Mouse (Mus musculus) natural killer cell, adult 2 months (primary cell): ENCODE data around the gene Asb6.

Source experiments
- DNase-seq, 2 experiments: peaks; one replicate each; pipeline ENCODE4 v3.0.0; 2022; ENCODE audit warnings: low spot score in 2 of 2

Gene Asb6

DNA sequence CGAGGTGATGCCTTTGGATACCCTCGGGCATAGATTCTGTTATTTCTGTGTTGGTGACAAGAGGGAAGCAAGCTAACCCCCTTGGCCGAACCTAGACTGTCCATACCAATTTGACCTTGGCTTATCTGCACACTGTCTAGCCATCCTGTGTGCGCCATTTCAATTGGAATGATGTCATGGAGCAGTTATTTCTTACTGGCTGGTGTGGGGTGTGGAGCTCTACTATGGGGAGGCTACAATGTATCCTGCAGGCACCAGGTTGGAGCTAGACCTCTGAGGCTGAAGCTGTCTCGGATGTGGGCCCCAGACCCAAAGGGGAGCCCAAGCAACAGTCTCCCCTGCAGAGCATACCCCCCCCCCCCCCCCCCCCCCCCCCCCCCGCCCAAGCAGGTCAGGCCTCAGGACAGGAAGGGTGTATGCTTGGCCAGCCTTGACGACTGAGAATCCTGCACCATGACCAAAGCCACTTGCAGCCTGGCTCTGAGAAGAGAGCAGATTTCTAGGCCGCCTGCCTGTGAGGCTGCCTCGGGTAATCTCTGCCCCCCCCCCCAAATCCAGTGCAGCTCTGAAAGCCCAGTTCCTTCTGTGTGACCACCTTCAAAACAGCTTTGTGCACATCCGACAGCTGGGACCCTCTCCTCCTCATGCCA, 4.4 kb upstream of the Asb6 start, which contains the start of gene Prrx2:
Prrx2 (plus strand) TSS at position 600 of the 650 bp plus-strand sequence.
- no peak for DNase-seq

DNA sequence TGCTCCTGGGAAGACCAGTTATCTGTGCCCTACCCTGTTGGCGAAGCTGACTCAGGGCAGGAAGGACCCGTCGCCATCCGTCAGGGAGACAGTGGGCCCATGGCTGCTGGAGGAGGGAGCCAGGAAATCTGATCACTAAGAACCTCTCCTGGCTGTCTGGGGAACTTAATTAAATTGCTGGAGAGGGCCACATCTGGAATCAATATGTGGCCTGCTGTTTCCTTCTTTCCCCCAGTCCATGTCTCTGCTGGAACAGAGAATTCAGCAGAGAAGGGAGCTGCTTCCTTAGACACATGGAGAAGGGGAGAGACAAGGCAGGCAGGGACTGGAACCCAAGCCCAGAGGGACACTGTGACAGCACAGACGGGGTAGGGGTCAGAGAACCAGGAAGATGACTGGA, 3.5 kb upstream of the Asb6 start:
- DNase-seq, result no peak

DNA sequence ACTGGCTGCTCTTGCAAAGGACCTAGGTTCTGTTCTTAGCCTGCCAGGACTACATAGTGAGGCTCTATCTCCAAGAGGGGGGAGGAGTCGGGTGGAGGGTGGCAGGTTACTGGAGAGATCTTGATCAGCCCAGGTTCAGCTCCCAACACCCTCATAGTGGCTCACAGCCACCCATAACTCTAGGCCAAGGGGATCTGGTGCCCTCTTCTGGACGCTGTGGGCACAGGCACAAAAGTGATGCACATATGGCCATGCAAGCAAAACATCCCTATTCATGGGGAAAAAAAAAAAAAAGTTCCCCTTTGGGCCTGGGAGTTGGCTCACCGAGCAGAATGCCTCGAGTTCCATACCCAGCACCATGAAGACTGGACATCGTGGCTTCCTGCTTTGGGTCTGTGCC, 818 bp downstream of the Asb6 start:
- peak; percentile 45 to 57 for DNase-seq

DNA sequence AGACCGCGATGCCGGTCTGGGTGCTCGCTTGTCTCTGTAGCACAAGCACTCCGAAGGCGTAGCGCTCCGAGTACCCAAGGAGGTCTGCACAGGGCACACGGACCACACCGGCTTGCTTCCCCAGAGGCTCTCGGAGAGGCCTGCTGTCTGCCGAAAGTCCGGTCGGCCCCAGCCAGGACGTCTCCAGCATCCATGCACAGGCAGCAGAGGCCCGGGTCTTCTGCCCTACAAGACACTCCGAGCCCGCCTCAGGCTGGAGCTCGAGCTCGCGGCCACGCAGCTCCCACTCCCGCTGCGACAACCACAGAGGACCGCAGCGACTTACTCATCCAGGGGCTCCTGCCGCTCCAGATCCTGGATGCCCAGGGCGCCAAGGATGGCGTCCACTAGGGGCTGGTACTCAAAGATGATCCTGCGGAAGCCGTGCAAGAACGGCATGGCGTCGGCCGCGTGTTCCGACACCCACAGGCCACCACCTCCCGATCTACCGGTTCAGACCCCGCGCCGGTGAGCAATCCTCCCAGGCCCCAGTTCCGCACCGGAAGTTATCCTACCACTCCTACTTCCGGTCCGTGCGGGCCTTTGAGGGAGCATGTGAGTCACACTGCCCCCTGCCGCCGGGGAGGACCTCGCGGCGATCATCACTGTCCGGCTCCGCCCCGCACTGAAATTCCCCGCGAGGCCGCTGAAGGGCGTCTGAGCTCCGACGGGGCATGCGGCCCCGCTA, 2.2 kb downstream of the Asb6 start:
- peak; percentile 95 to 96 for DNase-seq

DNA sequence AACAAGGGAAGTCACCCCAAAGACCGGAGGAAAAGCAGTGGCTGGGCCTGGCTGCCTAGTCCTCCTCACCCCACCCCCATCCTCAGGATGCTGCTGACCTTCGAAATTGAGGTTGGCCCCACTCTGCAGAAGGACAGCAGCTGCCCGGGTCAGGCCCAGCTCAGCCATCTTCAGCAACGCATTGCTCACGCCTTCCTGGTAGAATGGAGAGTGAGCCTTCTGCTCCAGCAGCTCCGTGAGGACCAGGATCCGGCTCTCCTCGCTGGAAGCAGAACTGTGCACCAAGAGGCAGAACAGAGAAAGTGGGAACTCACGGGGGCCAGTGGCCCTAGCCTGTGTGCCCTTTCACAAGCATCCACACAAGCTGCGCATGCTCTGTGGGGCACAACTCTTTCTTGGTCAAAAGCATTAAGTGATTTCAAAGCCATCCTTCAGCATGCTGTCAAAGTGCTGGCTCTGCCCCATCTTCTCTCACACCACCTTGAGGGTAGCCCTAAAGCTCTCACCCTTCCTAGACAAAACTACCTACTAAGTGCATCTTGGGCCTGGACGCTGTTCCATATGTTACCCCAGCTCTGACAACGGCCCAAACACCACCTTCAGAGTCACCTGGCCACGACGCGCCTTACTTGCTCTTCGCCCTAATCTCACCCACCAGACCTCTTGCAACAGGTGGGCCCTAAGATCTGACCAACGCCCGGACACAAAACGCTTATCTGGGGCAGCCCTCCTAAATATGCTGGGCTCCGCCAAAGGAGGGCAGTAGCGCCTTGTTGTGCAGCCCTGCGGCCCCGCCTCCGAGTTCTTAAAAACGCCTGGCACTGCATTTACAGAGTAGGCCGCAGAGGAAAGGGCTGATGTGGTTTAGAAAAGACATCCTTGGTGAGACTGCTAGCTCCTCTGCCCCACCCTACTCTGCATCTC, 3.0 kb downstream of the Asb6 start:
- peak; percentile 61 to 65 for DNase-seq

DNA sequence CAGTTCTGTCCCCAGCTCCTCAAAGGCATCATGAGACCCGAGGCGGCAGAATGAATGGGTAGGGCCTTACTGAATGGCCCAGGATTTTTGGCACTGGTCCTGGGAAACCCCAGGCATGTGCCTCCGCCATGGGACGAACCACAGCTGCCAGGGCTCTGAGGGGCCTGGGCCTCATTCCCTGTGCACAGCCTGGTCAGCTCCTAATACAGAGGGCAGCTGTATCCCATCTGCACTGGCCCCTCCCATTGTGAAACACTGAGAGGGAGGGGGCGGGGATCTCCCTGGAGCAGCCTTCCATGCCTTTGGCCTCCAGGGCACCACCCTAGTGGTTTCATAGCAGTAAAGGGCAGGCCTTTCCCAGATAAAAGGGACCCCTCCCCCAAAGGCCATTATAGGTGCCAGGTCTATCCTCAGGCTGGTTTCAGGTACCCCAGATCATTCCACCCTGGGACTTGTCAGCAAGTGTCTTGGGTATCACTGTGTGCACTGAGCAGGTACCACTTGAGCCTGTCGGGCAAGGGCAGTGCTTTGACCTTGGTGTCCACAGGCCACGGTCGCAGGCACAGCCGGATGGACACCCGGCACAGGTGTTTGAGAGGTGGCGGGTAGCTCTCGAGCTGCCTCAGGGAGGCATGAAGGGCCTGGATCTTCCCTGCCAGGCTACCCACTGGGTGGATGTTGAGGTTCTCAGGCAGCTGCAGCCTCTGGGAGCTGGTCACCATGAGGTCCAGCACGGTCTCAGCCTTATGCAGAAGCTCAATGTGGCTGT, 6.6 kb downstream of the Asb6 start:
- DNase-seq, result no peak

DNA sequence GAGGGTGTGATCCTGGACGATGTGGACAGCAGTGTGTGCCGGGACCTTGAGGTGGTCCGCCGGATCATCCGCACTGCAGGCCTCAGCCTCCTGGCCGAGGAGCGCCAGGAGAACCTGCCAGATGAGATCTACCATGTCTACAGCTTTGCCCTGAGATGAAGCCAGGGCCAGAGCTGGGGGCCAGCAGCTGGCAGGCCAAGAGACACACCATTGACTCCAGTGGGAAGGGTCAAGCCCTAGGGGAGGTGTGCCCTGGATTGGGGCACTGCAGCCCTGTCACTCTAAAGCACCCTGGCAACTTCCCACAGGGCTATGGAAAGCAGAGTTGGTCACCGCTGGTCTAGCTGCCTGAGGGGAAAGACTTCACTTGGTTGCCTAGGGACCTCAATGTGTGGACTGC, 7.7 kb downstream of the Asb6 start:
- no peak for DNase-seq

DNA sequence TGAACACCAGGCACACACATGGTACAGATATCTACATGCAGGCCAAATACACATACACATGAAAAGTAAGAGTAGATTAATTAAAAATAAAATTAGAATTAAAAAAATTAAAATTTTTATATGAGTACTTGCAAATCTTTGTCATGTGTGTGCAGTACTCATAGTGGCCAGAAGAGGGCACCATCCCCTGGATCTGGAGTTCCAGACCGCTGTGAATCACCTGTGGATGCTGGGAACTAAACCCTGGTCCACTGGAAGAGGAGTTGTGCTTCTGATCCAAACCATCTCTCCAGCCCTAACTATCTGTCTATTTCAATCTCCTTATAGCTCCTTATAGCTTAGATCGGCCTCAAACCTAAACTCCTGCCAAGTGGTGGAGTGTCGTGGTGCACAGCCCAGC, 9.1 kb downstream of the Asb6 start:
- no peak for DNase-seq

DNA sequence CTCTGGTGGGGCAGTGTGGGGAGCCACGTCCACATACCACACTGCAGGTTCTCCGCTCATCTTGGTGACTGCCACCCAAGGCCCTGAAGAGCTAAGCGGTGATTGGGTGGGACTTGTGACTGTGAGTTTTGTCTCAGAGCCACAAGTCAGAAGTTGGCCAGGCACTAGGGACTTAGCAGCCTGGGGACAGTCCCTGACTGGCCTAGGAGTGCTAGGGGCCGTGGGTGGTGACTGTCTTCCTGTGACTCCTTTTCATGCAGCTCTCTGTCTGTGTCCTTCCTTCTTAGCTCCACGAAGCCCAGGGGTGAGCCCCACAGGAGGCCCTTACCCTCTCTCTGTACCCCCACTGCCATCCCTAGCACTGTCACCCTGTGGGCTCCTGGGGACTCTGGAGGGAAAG, 10.3 kb downstream of the Asb6 start:
- no peak for DNase-seq

DNA sequence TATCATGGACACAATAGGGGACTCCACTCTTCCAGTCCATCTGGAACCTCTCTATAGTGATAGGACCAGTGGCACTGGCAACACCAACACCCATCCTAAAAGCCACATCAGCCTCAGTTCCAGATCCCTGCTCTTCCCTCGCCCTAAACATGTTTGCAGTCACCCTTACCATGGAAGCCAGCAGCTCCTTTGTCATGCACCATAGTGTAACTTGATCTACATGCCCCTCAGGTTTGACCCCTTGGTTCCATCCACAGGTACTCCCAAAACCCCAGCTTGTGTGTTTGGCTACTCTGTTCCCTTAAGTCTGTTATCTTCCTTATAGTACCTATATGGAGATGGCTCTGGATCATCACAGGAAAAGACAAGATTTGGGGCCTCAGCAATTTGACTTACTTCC, 13.8 kb downstream of the Asb6 start:
- DNase-seq, result no peak

DNA sequence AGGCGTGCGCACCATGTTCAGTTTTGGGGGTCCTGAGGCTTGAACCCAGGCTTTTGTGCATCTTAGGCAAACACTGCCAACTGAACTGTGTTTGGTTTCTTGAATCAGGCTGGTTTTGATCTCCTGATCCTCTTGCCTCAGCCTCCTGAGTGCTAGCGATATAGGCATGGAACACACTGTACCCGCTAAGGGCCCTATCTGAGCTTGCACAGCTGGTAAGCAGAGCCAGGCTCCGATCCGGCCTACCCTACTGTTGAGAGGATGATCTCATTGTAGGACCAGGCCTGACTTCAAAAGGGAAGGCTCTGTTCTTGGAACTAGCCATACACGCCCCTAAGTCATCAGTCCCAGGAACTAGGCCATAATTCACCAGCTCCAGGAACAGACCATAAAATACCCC, 19.6 kb downstream of the Asb6 start:
- DNase-seq, result no peak

DNA sequence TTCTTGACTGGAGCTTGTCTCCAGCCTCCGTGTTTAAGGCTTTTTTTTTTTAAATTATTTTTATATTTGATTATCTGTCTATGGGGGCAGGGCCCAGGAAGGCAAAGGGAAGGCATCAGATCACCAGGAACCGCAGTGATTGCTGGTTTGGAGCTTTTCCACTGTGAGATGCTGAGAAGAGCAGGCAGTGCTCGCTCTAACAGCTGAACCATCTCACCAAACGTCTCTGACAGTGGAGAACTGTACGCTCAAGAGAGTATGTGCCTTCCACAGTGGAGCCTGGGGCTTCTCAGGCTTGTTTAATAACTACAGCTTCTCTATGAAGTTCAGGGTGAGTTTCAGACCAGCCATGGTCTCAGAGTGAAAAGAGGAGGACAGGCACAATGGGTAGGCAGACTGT, 20.6 kb downstream of the Asb6 start:
- no peak for DNase-seq

DNA sequence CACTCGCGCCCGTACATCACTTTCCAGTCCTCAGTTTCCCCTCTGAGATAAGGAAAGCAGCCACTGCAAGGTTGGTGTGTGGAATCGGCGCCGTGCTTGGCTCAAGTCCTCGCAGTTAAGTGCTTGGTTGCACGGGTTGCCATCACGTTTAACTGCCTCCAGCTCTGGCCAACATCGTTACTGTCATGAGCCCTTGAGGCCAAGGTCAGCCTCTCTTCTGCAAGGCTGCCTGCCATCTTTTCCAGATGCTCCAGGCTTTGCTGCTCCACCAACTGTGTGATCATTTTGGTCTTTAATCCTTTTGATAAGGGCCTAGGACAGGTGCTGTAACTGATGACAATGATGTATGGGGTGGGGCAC, 21.9 kb downstream of the Asb6 start:
- DNase-seq, result no peak

DNA sequence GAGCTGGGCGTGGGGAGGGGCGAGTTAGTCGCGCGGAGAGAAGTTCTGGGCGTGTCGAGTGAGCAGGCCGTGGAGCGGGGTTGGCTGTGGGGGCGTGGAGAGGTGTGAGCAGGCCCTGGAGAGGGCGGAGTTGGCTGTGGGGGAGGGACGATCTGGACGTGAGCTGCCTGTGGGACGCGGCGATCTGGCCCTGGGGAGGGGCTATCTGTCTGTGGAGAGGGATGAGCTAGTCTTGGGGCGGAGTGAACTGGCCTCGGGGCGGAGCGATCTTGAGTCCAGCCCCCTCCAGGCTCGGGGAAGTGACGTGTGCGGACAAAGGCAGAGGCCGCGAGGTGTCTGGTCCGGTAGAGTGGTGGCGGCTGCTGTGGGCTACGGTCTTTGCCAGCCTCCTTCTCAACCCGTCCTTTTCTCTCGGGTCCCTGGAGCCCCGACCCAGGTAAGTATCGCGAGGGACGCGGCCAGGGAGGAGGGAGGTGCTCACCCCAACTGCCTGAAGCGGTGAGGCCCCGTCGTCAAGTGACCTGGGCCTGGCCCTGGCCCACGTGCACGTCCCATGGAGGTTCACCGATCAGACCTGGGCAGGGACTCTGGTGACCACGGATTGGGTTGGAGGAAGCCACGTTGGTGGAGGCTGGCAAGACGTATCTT, 22.4 kb downstream of the Asb6 start, which contains the start of gene Ntmt1:
Ntmt1 (plus strand) TSS at position 179 of the 648 bp plus-strand sequence.
- DNase-seq, result peak; percentile 100

DNA sequence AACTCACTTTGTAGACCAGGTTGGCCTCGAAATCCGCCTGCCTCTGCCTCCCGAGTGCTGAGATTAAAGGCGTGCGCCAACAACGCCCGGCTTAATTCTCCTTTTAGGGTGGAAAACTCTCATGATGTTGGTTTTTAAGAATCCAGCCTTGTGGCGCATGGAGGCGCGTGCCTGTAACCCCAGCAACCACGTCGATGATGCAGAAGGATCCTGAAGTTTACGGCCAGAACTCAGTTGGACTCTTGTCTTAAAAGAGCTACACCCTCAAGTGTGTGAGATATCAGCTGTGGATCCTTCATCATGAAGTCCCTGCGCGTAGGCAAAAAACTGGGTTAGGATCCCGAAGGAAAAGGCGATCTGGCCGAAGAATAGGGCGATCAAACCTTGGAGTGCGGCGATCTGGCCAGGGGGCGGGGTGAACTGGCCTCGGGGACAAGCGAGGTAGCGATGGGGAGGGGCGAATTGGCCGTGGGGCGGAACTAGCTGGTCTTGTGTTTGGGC, 22.9 kb downstream of the Asb6 start:
- DNase-seq, result no peak

DNA sequence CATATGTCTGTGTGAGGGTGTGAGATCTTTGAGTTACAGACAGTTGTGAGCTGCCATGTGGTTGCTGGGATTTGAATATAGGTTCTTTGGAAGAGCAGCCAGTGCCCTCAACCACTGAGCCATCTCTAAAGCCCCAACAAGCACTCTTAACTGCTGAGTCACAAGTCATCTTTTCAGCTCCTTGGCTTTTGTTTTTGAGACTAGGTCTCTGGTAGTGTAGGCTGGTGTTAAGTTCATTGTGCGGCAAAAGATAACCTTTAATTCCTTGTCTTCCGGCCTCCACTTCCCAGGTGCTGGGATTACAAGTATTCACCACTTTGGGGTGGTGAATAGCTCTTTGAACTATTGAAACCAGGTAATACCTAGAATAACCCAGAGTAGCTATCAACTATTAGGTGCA, 24.1 kb downstream of the Asb6 start:
- DNase-seq, result no peak

DNA sequence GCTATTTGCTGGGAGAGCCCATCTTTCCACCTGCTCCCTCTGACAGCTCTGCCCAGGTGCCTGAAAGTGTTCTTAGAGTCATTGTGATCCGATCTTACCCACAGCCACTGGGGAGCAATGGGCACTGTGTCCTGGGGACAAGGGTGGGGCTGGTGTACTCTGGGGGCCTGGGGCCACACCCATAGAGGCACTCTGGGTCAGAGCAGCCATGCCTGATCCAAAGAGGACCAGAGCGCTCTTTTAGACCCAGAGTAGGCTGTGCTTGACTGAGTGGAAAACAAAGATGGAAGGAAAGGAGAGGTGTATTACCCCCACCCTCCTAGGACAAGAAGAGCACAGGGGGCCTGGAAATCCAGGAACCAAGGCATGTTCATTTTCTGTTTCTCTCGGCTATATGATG, 26.5 kb downstream of the Asb6 start, which contains the start of gene 1700001O22Rik:
1700001O22Rik (minus strand) TSS at position 58 of the 400 bp plus-strand sequence.
- no peak for DNase-seq

DNA sequence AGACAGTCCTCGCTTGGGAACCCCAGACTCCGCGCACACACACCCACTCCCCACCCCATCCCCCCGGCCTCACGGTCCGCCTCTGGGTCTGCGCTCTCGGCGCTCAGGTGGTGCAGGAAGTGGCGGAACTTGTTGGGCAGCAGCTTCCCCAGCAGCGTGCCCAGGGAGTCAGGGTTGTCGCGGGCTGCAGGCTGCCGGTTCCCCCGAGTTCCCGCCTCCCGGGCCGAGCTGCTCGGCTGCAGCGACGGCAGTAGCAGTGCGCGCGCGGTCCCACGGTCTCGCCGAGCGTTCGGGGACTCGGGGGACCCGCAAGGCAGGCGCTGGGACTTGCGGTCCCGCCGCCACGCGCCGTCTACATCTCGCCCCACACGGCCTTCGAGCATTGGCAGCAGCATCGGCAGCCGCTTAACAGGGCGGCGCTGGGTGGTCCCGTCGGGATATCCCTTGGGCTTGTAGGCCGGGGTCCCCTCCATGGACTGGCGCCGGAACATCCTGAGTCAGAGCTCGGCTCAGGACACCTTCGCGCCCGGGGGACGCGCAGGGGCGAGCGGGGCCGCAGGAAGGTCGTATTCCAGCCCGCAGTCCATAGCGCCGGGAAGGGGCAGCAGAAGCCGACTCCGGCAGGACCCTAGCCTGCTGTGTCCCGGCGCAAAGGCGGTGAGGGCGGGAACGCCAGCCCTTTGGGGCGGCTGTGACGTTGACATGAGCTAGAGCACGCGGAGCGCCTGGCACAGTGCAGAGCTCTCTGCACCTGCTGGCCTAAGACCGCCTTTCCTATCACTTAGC, 28.9 kb downstream of the Asb6 start:
- DNase-seq, result peak in 1 of 2 experiments; percentile 17

DNA sequence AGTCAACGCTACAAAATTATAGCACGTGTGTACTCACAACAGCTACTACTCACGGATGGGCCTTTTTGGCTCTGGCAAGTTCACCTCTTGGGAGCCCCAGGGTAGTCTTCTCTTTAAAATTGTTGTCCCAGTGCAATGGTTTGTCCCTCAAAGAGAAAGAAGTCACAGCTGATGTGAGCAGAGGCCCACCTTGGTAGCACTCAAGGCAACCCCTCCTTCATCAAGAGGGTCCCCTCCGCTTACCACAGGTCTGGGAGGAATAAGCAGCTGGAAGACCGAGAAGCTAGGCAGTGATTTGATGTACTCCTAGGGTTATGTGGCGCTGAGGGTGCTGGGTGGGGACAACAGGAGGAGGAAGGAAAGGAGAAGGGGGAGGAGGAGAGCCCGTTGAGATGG, 29.5 kb downstream of the Asb6 start:
- DNase-seq, result no peak

DNA sequence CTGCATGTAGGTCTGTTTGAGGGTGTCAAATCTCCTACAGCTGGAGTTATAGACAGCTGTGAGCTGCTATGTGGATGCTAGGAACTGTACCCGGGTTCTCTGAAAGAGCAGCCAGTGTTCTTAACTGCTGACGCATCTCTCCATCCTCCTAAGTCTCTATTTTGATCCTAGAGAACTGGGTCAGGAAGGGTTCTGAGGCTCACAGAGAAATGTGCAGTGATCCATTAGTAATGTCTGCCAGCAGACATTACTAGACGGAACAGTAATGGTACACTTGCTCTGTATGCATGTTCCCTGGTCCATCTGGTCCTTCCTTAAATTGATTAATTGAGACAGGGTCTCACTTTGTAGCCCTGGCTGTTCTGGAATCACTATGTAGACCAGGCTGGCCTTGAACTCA, 30.7 kb downstream of the Asb6 start:
- no peak for DNase-seq
